Mouse (Mus musculus): ENCODE results near the gene Camk1g. TPM values are rescaled to one million over a fixed set of nuclear protein-coding genes. Genes with fewer than 3 reads are reported as not detected.

Camk1g gene
- total RNA-seq, 2 experiments from 2014 or later, result 1.0 to 1.2 TPM

GRCm38 (mm10) chr1:193334546-193334945 lies 35.6 kb downstream of the Camk1g start:
- DNase-seq (ENCODE audit: low spot score in 2 of 2), result no peak

DNA sequence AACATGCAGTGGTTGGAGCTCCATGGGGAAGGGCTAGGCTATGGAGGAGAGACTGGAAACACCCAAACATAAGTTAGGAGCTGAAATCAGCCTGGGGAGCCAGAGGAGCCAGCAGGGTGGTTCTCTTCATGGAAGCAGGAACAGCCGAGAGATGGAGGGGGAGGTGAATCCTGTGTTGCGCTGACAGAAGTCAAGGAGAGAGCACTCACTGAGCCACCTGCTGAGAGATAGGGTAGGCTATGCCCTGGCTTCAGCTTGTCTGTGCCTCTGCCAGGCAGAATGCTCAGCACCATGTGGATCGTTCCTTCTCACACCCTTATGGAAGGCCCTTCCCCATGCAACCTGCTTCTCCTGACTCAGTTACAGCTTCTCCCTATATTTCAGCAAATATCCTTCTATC lies 36.3 kb downstream of the Camk1g start:
- no peak for DNase-seq (ENCODE audit: low spot score in 2 of 2)

- DNase-seq (ENCODE audit: low spot score in 2 of 2), result no peak
Measured at GRCm38 (mm10) chr1:193332671-193333070, 37.4 kb downstream of the Camk1g start.

DNA sequence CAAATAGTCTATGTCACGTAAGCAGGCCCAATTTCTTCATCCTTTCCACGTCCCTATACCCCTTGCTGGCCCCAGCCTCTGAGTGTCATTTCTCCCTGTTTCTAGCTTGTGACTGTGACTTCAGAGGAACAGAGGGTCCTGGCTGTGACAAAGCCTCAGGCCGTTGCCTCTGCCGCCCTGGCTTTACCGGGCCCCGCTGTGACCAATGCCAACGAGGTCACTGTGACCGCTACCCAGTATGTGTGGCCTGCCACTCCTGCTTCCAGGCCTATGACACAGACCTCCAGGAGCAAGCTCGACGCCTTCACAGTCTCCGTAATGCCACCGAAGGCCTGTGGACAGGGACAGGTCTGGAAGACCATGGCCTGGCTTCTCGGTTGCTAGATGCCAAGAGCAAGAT lies 38.1 kb downstream of the Camk1g start:
- no peak for DNase-seq (ENCODE audit: low spot score in 2 of 2)

DNA sequence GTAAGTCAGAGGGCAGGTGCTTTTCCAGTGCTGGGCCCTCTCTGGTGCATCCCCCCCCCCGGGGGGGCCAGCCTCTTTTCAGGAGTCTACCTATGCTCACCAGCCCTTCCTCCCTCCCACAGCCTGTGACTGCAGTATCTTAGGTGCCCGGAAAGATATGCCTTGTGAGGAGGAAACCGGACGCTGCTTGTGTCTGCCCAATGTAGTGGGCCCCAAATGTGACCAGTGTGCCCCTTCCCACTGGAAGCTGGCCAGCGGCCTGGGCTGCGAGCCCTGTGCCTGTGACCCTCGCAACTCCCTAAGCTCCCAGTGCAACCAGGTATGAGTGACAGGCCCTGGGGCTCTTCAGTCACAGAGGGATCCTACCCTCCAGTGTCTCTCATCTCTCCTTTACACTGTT lies 39.5 kb downstream of the Camk1g start:
- DNase-seq (ENCODE audit: low spot score in 2 of 2), result no peak

DNA sequence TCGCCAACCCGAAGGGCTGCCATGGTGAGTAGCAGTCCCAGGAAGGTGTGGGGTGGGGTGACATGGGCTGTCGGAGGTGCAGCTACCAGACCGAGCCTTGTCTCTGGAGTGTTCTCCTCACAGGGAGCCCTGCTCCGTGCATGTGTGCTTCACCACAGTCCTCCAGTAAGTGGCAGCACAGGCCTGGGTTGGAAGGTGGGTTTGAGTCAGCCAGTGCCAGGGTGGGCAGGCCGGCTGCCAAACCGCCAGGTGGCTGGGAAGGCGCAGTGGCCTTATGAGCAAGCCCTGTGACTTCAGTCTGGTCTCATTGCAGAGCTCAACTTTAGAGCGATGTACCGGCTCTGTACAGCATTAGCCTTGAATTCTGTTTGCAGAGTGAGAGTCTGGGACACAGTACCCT lies 39.9 kb downstream of the Camk1g start:
- peak; percentile 72 to 83 for DNase-seq (ENCODE audit: low spot score in 2 of 2)

DNA sequence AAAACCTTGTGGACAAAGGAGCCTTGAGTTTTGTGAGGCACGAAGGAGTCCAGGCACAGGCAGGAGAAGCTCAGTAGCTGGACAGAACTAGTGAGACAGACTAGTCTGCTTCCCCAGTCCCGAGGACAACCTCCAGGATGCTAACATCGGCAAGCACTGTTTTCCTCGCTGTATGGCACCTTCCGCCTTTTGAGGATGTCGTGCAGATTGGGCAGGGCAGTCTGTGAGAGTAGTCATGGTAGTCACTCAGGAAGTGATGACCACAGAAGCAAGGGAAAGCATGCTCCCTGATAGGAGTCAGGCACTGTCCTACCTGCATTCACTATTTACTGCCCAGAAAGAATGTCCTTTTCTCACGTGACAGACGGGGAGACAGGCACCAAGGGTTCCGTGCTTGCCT lies 40.5 kb downstream of the Camk1g start:
- DNase-seq (ENCODE audit: low spot score in 2 of 2), result no peak

GRCm38 (mm10) chr1:193327686-193328085 lies 42.4 kb downstream of the Camk1g start:
- no peak for DNase-seq (ENCODE audit: low spot score in 2 of 2)

DNA sequence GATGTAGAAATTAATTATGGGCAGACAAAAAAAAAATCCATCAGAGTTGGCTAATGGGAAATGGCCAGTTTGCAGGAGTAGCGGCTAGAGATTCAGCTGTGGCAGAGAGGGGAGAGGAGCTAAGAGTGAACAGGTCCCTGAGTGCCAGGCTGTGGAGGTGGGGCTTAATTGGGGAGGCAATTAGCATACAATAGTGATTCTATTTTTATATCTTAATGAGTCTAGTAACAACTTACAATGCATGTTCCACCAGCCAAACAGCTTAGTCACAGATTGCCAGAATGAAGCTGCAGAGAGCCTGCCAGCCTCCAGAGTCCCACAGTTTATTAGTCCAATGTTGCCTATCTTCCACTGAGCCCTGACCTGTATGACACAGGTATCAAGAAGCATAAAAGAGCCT lies 42.9 kb downstream of the Camk1g start:
- DNase-seq (ENCODE audit: low spot score in 2 of 2), result no peak

DNA sequence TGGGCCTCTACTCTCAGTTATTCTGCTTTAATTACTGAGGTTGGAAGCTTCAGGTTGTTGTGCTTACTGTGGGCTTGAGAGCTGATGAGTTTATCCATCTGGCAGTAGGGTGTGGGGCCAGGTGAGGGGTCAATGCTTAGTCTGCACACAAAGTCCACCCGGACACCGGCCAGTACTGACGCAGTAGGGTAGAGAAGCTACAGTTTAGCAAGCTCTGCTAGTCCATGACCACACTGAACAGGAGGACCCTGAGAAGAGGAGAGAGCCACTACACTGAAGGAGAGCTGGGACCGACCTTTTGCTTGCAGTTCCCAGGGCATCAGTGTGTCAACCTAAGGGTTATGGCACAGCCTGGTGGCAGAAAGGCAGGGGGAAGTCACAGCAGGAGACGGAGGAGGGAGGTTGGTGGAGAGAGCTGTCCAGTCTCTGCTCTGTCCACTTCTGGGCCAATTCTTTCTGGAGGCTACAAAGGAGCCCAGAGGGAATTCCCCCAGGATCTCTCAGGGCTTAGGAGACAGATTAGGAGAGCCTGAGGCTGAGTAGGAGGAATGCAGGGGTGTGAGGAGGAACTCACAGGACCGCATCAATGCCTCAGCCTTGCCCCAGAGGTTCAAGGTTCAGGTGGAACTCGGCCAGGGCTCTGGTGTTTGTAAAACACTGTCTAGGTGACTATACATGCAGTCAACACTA lies 43.5 kb downstream of the Camk1g start:
- no peak for DNase-seq (ENCODE audit: low spot score in 2 of 2)

DNA sequence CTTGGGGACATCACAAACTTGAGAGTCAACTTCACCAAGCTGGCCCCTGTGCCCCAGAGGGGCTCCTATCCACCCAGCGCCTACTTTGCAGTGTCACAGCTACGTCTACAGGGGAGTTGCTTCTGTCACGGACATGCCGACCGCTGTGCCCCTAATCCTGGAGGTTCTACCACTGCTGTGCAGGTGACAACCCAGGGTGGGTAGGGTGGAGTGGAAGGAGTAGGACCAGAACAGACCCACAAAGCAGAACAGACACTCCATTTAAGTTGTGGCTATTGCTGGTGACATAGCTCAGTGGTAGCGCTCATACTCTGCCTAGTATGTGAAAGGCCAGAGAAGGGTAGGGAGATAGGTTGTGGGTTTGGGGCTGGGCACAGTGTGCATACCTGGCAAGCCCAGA lies 44.2 kb downstream of the Camk1g start:
- DNase-seq (ENCODE audit: low spot score in 2 of 2), result no peak

DNA sequence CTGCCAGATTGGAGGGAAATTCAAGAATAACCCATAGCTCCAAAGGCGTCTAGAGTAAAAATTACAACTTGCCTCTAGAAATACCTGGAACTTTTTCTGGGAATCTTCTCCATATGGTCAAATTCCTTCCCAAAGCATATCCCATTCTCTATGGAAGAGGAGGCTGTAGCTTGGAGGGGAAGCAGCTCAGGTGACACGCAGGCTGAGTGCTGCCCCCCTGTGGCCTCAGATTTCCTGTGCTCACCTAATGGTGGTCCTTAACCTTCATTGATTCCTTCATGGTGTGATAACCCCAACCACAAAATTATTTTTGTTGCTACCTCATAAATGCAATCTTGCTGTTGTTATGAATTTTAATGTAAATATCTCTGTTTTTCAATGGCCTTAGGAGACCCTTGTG lies 45.9 kb downstream of the Camk1g start:
- no peak for DNase-seq (ENCODE audit: low spot score in 2 of 2)

- no peak for DNase-seq (ENCODE audit: low spot score in 2 of 2)
Measured at GRCm38 (mm10) chr1:193323686-193324085, 46.4 kb downstream of the Camk1g start.

DNA sequence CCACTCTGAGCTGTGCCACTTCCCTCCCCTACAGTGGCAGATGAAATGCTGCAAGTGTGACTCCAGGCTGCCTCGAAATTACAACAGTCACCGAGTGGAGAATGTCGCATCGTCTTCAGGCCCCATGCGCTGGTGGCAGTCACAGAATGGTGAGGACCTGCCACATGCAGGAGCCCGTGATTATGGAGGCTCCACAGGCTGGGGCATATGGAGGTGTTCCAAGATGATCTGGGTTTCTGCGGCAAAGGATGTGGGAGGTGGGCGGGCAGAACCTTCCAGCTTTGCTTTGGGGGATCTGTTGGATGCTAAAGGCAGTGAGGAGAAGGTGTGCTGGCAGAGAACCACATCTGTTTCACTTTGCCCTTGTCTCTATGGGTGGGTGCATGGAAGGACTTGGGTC lies 49.7 kb downstream of the Camk1g start:
- DNase-seq (ENCODE audit: low spot score in 2 of 2), result no peak

- DNase-seq (ENCODE audit: low spot score in 2 of 2), result no peak
Measured at GRCm38 (mm10) chr1:193319721-193320120, 50.4 kb downstream of the Camk1g start.

GRCm38 (mm10) chr1:193317159-193317559 lies 52.9 kb downstream of the Camk1g start:
- DNase-seq (ENCODE audit: low spot score in 2 of 2), result peak; percentile 48 to 80

GRCm38 (mm10) chr1:193316358-193316750 lies 53.7 kb downstream of the Camk1g start:
- DNase-seq (ENCODE audit: low spot score in 2 of 2), result no peak

DNA sequence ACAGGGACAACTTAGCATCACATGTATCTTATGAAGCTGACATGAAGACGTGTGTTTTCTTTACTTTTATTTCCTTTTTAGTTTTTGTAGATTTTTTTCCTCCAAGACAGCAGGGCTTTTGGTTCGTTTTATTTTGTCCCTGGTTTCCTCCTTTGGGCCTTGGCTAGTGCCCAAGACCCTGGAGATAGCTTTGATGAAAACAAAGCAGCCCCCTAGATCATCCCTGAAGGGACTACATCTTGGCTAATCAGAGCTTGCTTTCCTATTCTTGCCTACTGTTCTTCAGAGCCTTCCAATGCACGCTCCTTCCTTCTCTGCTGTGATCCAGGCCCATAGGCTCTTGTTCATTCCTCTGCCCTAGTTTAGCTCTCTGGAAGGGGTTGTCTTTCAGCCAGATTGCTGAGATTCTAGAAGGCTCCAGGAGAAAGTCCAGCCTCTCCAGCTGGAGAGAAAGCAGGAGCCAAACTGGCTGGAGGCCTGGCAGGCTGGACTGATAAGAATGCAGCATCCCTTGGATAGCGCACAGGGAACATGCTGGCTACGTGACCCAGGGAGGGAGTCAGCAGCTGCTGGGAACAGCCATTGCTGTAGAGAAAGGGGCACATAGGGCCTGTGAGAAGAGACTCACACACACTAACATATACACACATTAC lies 54.3 kb downstream of the Camk1g start:
- peak; percentile 61 to 83 for DNase-seq (ENCODE audit: low spot score in 2 of 2)

DNA sequence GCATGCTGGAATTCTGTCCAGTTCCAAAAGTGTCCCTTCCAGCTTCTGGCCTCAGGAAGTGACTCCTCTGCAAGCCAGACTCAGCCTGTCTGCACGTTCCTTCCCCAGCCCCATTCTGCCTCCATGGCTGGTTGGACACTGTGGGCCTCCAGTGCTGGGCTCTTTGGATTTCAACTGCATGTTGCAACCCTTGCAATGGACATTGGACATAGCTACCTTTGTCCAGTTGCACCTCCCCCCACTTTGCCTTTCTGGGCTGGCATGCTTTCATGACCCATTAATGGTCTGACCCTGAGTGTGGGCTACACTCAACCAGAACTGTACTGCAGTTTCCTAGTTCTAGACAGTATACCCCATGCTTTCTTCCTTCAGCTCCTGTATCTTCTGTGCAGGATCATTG lies 58.5 kb downstream of the Camk1g start:
- DNase-seq (ENCODE audit: low spot score in 2 of 2), result no peak

DNA sequence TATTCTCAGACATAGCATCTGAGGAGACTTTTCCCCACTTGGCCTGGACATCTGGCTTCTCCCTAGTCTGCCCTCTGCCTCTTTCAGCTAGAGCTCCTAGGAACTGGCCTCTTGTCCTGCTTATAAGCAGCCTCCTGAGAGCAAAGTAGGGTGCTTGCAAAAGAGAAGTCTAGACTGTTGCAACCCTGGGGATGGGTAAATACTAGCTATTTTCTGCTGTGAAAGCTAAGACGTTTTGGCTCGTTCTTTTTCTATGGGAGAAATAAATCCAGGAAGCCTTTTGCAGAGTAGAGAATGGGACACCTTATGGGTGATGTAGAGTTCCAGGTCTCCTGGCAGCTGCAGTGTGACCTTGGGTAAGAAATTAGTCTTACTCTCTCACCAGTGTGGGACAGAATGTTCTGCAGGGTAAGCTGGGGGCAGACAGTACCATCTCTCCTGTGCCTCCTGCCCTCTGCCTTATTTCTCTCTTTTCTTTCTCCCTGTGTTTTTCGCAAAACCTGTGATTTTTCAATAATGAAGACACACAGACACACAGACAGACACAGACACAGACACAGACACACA lies 59.5 kb downstream of the Camk1g start:
- no peak for DNase-seq (ENCODE audit: low spot score in 2 of 2)

DNA sequence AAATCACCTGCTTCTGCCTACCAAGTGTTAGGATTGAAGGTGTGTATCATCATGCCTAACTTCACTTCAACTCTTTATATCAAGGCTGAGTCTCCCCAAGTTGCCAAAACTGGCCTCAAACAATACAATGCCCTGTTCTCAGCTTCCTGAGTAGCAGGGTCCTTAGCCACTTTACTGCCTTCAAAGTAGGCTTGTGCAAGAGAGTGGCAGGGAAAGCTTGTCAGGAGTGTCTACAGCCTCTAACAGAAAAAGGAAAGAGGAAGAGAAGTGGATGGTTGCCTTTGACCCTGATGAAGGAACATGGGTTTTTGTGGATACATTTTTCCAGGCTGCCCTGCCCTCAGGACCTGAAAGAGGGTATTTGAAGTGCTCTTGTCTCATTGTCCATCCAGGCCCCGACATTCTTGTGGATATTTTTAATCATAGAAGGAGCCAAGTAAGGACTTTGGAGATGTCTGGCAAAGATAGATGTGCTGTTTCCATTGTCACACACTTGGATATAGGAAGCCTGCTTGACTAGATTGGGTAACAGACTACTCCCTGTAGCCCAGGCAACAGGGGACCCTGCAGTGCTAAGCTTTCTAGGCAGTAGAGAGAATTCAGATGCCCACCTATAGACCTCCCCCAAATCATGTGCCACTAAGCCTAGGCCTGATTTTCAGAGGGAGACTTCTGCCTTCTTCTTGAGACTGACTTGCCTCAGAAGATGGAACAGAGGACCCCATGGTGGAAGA lies 60.1 kb downstream of the Camk1g start:
- DNase-seq (ENCODE audit: low spot score in 2 of 2), result no peak

GRCm38 (mm10) chr1:193306832-193307231 lies 63.3 kb downstream of the Camk1g start:
- no peak for DNase-seq (ENCODE audit: low spot score in 2 of 2)

Measured in gastrocnemius, postnatal 4 days (tissue).